Comparison of ENCODE assay signal across 8 mouse cellular contexts in the genomic region with DNA sequence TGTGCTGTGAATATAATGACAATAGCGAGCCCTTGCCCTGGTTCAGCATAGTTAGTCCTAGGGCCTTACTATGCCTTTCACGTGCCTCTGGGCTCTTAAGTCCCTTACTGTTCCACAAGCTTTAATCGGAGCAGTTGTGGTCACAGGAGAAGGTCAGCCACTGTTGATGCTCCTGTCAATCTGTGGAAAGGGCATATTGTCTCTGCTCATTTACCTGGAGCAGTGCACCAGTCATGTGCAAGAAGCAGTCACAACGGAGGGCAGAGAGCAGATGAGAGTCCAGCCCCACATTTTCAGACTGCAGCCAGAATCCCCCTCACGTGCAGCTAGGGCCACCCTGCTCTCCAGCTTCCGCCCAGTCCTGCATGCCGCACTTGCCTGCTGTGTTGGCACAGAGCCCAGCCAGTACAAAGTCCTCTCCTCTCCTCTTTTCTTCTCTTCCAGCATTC.
A peak's percentile ranks its signal among the peaks of the same experiment; 100 is the strongest.
DNase-seq lines count a peak whose midpoint lies in the region; ATAC-seq lines count a peak whose summit lies in the region.

No protein-coding gene starts in this region.

- H3K27ac ChIP-seq in hindbrain, embryonic 10.5 days: peak overlapping the region; percentile 75
- H3K27ac ChIP-seq in limb, embryonic 10.5 days: peak overlapping the region; percentile 63
- H3K27ac ChIP-seq in neural tube, embryonic 12.5 days: no peak overlapping the region

- peak; percentile 87 for ATAC-seq in neural tube, embryonic 12.5 days (ENCODE audit: low FRiP score, low read depth)
- ATAC-seq in frontal cortex, adult (ENCODE audit: low TSS enrichment): no peak

- H3K36me3 ChIP-seq in hindbrain, embryonic 10.5 days: no peaks in the 10 kb centered on the region
- no peaks in the 10 kb centered on the region for H3K36me3 ChIP-seq in limb, embryonic 10.5 days
- no peaks in the 10 kb centered on the region for H3K36me3 ChIP-seq in neural tube, embryonic 12.5 days

- H3K4me3 ChIP-seq in hindbrain, embryonic 10.5 days: no peak overlapping the region
- no peak overlapping the region for H3K4me3 ChIP-seq in limb, embryonic 10.5 days
- H3K4me3 ChIP-seq in neural tube, embryonic 12.5 days: no peak overlapping the region

- H3K9me3 ChIP-seq in hindbrain, embryonic 10.5 days: no peaks in the 10 kb centered on the region
- H3K9me3 ChIP-seq in limb, embryonic 10.5 days (replicated peaks): no peaks in the 10 kb centered on the region
- H3K9me3 ChIP-seq in neural tube, embryonic 12.5 days: no peaks in the 10 kb centered on the region

- H3K9ac ChIP-seq in neural tube, embryonic 12.5 days: no peak overlapping the region

- DNase-seq in layer of hippocampus, postnatal 10 days (ENCODE audit: low spot score in 2 of 2): peak; percentile 52 to 58
- DNase-seq in layer of hippocampus, adult 9-10 months (ENCODE audit: low spot score): no peak
- peak; percentile 61 to 76 for DNase-seq in cerebellum, postnatal 25 days
- peak; percentile 51 for DNase-seq in hindbrain, embryonic 10.5 days (ENCODE audit: low spot score)
- DNase-seq in limb, embryonic 10.5 days (ENCODE audit: low spot score): no peak
- no peak for DNase-seq in spleen, postnatal 4 days (ENCODE audit: low spot score in 2 of 2)

- peaks cover 44% of the 10 kb centered on the region for H3K4me1 ChIP-seq in hindbrain, embryonic 10.5 days (replicated peaks)
- H3K4me1 ChIP-seq in limb, embryonic 10.5 days: peaks cover 48% of the 10 kb centered on the region
- peaks cover 40% of the 10 kb centered on the region for H3K4me1 ChIP-seq in neural tube, embryonic 12.5 days

- WGBS in hindbrain, embryonic 10.5 days: 14% methylated on average over 7 of the region's 7 CpGs
- WGBS in limb, embryonic 10.5 days: 60% methylated on average over 7 of the region's 7 CpGs
- WGBS in neural tube, embryonic 12.5 days: 37% methylated on average over 7 of the region's 7 CpGs

- no peaks in the 10 kb centered on the region for H3K27me3 ChIP-seq in hindbrain, embryonic 10.5 days (ENCODE audit: insufficient read depth, poor library complexity, severe bottlenecking)
- H3K27me3 ChIP-seq in limb, embryonic 10.5 days (ENCODE audit: low read depth, poor library complexity, severe bottlenecking): no peaks in the 10 kb centered on the region
- H3K27me3 ChIP-seq in neural tube, embryonic 12.5 days (replicated peaks): no peaks in the 10 kb centered on the region; the same call in 1 of the 2 replicates

- peak overlapping the region; percentile 22; the same call in 1 of the 2 replicates for H3K4me2 ChIP-seq in neural tube, embryonic 12.5 days (replicated peaks)

Comparison
In these comparisons a context has a peak if more than half of its experiments do, and no peak if none do; other contexts are left out.
1. DNase-seq: peak in layer of hippocampus, postnatal 10 days (2 of 2), cerebellum, postnatal 25 days (2 of 2) and hindbrain, embryonic 10.5 days (single experiment); none in layer of hippocampus, adult 9-10 months (single experiment), limb, embryonic 10.5 days (single experiment) and spleen, postnatal 4 days (0 of 2).